Mouse (Mus musculus) bone marrow macrophage, adult 2 months (primary cell): ENCODE data around the gene Exoc3l4.
A peak's percentile ranks its signal among the peaks of the same experiment; 100 is the strongest.

ENCODE experiments used
- CTCF ChIP-seq: IDR thresholded peaks from 2 replicates; pipeline ENCODE4 v1.5.1; 2012; ENCODE audit warnings: low read depth, mild to moderate bottlenecking, low read length, moderate library complexity
- POLR2A ChIP-seq: IDR thresholded peaks from 2 replicates; pipeline ENCODE4 v1.6.1; 2012; ENCODE audit warnings: mild to moderate bottlenecking, low read depth, low read length, borderline replicate concordance

GRCm38 (mm10) chr12:111377376-111377973, 39.3 kb upstream of the Exoc3l4 start, which contains the start of gene Cdc42bpb:
- TF ChIP-seq POLR2A, result peak; percentile 85
- no peak for TF ChIP-seq CTCF
